Mouse (Mus musculus) thymus, postnatal 14 days (tissue): Measurements from ENCODE around the gene Nid1.
A peak's percentile ranks its signal among the peaks of the same experiment; 100 is the strongest.

Experiments
- DNase-seq: peaks from one replicate; pipeline ENCODE4 v3.0.0; 2021

Gene Nid1

DNA sequence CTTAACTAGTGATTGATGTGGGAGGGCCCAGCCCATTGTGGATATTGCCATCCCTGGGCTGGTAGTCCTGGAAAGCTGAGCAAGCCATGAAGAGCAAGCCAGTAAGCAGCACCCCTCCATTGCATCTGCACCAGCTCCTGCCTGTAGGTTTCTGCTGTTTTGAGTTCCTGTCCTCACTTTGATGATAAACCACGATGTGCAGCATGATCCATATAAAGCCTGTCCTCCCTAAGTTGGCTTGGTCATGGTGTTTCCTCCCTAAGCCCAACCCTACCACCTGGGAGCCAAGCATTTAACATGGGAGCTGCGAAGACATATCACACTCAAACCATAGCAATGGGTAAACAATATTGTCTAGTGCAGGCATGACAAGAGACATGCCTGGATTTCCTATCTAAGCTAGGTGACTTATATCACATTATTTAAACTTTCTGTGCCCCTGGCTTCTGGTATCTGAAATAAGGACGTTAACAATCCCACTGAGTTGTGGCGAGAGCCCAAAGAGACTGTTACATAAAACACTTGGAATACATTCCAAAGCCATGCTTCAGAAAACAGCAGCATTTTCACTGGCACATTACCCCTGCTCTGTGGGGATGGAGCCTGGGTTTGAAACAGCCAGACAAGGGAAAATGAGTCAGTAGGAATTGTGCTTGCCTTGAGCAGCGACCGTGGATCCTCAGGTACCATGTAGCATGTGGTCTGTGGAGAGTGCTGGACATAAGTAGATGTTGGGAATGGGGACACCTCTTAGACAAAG, 111.3 kb downstream of the Nid1 start:
- no peak for DNase-seq

DNA sequence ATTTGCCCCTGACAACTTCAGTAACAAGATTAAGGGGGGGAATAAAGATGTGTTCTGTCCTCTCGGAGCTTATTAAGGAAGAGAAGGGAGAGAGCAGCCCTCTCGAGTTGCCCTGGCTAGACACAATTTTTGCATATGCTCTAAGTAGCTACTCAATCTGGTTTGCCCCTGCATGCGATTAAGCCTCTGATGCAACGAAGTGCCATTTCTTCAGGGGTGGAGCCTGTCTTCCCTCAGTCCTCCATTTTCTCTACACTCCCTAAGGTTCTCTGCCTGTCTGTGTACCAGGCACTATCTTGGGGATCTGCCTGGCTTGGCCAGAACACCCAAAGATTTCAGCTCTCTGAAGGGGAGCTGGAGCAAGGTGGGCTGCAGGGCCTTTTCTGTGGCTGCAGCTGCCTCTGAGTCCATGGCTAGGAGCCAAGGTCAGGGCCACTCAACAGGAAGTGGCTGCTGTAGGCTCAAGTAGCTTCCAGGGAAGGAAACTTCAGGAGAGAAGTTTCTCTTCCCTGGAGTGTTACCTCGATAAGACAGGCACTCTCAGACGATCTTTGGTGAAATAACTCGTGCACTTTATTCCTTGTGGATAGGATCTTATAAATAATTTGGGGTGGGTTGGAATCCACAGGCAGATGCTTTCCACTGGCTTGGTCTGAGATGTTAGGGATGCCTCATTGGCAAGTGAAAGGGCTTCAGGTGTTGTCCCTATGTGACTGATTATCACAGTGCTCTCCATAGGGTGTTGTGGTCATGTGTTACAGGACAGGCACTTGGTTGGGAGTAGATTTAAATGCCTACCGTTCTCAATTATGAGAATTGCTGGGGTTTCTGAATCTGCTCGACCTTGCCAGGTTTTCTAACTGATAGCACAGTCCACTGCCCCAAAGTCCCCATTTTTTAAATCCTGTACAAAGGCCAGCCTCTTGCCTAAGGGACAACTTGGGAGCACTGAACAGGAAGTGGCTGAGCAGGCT, 112.6 kb downstream of the Nid1 start:
- no peak for DNase-seq

DNA sequence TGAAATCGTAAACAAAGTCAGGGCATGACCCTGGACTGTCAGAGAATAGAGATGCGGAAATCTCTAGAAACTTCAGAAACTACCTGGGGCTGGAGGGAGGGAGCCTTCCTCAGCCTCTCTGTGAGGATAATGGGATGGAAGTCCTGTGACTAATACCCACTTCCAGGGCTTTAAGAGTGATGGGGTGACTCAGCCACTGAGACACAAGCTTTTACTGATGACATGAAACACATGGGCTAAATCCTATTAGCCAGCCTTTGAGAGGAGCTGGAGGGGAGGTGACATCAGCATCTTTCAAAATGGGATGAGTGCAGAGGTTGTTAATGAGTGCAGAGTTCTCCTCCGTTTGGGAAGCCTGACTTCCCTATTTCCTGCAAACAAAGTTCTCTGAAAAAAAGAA, 114.7 kb downstream of the Nid1 start:
- DNase-seq: no peak

DNA sequence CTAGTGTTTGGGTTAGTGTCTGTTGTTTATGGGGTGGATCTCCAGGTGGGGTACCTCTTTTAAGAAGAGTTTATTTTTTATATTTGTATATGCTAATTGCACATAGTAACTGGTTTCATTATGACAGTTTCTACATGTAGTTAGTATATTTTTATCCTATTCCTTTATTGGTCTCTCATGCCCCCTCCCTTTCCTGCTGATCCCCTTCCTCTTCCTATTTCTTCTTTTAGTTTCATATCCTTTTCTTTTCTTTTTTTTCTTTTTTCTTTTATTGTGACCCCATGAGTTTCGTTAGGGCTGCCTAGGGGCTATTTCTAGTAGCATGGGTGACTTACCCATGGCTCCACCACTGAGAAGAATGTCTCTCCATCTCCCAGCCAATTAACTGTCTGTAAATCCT, 116.3 kb downstream of the Nid1 start:
- DNase-seq: no peak

DNA sequence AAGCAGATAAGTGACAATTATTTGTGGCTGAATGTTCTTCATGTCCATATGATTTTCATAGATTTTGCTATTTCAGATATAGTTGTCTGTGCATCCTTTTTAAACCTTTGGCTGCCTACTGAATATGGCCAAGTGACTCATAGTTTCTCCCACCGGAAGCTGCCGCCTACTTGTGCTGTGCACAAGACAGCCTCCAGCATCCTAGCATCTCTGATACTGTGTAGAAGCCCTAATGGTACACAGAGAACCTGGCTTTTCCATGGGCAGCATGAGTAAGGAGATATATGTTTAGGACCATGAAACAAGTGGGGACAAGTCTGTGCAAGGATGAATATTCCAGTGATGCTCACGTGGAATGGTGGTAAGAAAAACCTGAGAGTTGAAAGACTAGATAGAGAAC, 117.8 kb downstream of the Nid1 start:
- DNase-seq: no peak

DNA sequence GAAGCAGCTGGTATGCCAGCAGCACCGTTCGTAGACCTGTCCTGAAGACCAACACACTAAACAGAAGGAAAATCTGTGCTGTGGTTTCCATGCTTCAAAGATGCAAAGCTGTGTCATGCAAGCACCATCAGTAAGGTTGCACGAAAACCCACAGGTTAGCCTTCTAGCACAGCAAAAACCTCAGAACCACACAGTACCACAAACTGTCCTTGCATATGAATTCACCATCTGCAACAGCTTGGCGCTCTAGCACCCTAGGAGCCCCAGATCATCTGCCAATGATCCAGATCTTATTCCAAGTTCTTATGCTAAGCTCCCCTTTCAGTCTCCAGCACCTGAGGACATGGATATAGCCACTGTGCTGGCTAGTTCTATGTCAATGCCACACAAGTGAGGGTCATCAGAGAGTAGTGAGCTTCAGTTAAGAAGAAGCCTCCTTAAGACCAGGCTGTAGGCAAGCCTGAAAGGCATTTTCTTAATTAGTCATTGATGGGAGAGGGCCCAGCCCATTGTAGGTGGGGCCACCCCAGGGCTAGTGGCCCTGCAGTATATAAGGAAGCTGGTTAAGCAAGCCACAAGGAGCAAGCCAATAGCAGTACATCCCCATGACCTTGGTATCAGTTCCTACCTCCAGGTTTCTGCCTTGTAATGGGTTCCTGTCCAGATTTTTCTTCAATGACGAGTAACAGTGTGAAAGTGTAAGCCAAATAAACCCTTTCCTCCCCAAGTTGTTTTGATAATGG, 119.8 kb downstream of the Nid1 start:
- DNase-seq: no peak

DNA sequence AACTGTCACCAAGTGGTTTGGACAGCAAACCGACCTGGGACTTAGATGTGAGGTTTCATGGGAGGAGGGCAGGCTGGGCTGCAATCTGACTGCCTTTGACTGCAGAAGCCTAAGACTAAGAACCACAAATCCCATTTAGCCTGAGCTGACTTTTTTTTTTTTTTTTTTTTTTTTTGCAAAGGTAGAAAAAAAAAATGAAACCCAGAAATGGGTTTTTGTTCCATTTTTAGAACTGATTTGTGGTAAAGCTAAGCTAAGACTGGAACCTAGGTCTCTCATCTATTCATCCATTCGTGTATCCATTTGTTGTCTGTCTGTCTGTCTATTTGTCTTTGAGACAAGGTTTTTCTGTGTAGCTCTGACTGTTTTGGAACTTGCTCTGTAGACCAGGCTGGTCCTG, 120.9 kb downstream of the Nid1 start:
- DNase-seq: no peak

DNA sequence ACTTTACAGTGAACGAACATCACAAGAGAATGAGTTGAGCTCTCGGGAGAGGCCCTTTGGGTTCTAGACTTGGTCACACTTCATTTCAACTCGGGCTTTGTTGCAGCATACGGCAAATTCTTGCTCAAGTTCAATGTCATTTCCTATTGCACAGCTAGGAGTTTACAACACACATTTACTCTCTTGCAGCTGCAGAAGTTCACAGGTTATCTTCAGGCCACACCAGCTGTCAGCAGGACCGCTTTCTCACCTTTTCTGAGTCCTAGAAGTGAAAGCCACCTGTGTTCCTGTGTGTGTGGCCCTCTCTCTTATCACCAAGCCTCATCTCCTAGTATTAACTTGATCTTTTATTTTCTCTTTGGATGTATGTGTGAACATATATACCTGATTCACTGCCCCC, 121.5 kb downstream of the Nid1 start:
- DNase-seq: peak; percentile 61
